Mouse (Mus musculus): ENCODE results near the gene Evc. TPM values are rescaled to one million over a fixed set of nuclear protein-coding genes. Genes with fewer than 3 reads are reported as not detected.

Evc gene
- total RNA-seq, 2 experiments from 2014 or later = not detected

DNA sequence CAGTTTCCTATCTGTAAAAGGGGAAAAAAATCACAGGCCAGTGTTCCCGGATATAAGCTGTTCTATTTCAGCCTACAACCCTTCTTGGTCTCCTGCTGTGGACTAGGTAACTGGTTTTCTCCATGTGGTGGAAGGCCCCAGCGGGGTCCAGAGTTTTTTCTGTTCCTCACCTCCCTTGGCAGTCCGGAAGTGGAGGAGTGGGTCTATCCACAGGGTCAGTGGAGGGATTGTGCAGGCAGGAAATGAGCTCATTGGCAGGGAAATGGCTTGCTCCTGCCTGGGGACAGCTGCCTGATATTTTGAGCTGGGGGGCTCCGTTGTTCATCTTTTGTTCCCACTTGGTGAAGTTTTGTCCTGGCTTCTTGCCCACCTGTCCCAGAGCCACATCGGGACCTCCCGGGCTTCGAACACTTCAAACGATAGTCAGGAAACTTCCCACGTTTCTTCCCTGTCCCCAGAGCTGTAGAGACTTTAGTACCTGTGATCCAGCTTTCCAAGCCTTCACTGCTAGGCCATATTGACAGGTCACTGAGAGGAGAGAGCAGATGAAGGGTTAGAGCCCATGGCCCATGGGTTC is 91.9 kb downstream of the Evc start:
- ATAC-seq (replicated peaks; ENCODE audit: low FRiP score, poor library complexity, severe bottlenecking) = no peak

DNA sequence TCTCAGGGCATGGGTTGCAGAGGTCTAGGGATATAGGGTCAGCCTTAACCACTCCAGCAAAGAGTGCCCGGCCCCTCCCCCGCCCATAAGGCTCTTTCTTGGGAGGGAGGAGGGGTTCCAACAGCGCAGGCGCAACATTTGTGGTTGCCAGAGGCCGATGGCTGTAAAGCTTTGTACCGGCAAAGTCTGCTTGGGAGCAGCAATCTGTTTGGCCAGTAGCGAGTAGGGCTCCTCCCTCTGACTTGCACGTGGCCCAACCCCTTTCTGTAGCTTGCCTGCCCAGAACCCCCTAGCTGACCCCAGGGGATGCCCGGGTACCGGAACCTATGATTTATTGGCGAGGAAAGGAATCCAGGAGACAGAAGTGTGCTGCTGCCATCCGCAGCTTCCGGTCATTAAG is 92.5 kb downstream of the Evc start:
- no peak for ATAC-seq (replicated peaks; ENCODE audit: low FRiP score, poor library complexity, severe bottlenecking)

DNA sequence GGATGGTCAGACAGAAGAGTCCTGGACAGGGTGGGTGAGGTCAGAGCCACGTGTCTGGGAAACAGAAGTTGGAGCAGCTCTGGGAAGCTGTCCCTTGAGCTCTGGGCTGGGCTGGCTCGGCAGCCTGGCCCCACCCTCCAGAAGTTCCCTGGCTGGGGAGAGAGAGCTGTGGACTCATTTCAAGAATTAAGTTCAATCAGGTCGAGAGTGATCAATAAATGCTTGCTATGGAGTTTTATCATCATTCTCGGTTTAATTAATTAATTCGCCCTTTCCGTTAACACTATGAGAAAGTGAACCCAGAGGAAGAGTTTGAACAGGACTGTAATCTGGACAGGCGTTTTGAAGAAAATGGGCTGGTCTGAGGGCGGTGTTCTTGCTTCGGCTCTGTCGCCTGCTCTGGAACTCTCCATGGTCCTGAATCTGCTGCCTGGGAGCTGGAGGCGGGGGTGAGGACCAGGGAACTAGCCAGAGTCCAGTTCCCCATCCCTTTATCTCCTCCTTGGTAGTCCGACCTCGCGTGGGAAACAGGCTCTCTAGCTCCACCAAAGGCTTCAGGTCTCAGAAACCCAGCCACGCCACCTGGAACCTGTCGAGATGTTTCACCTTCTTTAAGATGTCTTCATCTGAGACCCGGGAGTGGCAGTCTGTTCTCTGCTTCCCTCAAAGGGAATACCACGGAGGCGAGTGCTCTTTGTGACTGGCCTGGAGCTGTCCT is 93.4 kb downstream of the Evc start:
- ATAC-seq (replicated peaks; ENCODE audit: low FRiP score, poor library complexity, severe bottlenecking) = no peak

DNA sequence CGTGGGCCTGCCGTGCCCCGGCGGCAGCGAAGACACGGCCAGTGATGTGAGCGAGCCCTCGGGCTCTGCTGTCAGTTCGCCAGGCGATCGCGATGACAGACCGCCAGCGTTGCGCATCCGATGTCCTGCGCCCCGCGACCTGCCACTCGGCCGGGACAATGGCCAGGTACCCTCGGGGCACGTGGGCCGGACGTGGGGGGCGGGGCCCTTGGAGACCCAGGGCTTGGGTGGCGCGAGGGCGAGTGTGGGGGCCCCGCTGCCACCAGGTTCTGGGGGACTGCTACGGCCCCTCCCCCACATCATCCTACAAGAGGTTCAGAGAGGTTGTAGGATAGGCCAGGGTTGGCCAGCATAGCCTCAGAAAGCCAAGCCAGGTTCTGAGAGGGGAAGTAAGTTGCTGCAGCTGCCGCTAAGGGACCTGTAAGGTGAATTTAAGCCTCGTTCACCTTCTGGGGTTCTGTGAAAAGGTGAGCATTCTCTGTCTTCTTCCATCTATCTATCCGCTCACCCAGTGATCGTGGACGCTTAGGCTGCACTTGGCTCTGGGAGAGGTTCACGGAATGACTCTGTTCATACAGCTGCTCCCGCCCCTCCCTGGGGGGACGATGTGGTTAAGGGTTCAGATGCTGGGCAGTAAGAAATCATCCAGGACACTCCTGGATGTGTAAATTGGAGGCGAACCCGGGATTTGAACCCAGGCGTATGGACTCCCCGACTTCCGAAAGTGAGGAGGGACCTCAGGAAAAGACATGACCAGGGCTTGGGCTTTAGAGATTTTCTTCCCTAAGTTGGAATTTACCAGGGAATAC is 94.1 kb downstream of the Evc start:
- no peak for ATAC-seq (replicated peaks; ENCODE audit: low FRiP score, poor library complexity, severe bottlenecking)

DNA sequence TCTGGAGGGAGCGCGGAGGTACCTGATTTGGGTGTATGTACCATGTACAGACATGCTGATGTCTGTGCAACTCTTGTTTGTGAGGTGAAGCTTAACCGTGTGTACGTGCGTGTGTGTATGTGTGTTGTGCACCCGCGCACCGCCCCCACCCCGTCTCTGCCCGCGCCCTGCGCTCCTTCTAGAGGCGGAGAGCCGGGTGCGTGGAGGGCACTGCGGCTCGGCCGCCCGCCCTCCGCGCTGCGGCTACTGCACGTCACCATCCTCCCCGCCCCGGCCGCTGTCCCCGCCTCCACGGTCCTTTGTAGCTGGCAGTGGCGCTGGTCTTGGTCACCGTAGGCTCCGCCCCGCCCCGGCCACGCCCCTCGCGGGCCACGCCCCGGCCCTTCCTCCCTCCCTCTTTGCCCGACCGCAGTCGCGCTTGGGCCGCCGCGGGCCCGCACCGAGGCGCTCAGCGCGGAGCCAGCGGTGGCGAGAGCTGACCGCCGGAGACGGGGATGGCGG is 95.0 kb downstream of the Evc start, which contains the start of gene Crmp1:
Crmp1 (plus strand) TSS at position 290 of the 501 bp plus-strand sequence.
- no peak for ATAC-seq (replicated peaks; ENCODE audit: low FRiP score, poor library complexity, severe bottlenecking)

DNA sequence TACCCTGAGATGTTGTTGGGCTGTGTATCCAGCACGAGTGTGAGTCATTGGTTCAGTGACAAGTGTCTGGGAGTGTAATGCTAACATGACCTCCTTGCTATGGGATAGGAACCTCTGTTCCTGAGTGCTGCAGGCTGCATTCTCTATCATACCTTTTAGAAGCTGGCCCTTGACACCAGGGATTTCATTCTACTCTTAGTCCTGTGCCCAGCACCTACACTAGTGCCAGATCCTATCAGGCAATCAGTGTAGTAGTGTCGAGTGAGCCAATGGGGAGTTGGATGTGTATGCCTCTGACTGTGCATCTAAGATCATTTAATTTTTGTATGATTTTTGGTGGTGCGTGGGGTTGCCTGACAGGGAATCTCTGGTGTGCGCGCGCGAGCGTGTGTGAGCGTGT is 95.5 kb downstream of the Evc start:
- no peak for ATAC-seq (replicated peaks; ENCODE audit: low FRiP score, poor library complexity, severe bottlenecking)

DNA sequence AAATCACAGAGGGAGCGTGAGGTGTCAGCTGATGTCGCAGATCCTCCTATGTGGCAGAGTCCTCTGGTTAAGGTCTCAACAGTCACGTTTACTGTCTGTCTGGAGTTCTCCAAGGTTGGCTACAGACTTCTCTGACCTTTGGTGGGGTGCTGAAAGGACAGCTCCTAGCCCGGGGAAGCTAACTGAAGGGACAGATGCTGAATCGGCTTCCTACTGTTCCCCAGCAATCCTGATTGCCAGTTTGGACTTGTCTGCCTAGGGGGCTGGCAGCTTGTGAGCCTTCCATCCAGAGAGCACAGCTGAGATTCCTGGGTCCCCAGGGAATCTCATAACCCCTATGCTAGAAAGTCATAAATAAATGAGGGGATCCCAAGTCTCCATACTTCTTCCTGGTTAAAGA is 96.1 kb downstream of the Evc start:
- ATAC-seq (replicated peaks; ENCODE audit: low FRiP score, poor library complexity, severe bottlenecking) = no peak

Other genes starting within 250 kb of the Evc start
- gene Crmp1, start 95.0 kb downstream of the Evc start, total RNA-seq (2015; ENCODE audit: low replicate concordance) = not detected in 2 replicates
- 0.51 TPM in 1 of 2 replicates, not detected in the other for gene Crmp1, start 95.0 kb downstream of the Evc start, total RNA-seq (2017; ENCODE audit: low replicate concordance)
- not detected in 2 replicates for gene Evc2, start 1.6 kb upstream of the Evc start, total RNA-seq (2015; ENCODE audit: low replicate concordance)
- not detected in 2 replicates for gene Evc2, start 1.6 kb upstream of the Evc start, total RNA-seq (2017; ENCODE audit: low replicate concordance)